Mouse (Mus musculus) neutrophil, adult 59 days (primary cell): ENCODE measurements around the gene BC053393. TPM values are rescaled to one million over a fixed set of nuclear protein-coding genes. Genes with fewer than 3 reads are reported as not detected.

ENCODE experiments used
- total RNA-seq, 2 experiments: library from RNA; stranded (reverse); gene quantifications; 1 replicate in 1 of 2; 2 replicates in 1 of 2; pipeline ENCODE4 v1.2.4; 2023

BC053393 gene
- total RNA-seq: not detected

DNA sequence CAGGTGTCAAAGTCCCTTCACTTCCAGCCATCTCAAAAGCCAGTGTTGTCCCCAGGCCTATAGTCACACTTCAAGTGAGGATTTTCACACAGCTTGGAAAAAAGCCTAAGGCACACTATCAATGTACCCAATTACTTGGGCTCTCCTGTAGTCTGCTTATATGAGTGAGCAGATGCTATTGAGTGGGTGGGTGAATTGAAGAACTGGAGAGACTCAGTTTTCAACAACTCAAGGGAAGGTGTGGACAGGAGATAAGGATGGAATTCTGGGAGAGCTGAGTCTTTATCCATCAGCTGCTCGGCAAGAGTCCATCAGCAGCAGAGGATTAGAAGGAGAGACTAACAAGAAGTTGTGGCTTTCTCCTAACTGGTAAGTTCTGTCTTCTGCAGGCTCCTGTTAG, at the start of gene BC053393:
BC053393 (plus strand) TSS at position 210 of the 400 bp plus-strand sequence.

DNA sequence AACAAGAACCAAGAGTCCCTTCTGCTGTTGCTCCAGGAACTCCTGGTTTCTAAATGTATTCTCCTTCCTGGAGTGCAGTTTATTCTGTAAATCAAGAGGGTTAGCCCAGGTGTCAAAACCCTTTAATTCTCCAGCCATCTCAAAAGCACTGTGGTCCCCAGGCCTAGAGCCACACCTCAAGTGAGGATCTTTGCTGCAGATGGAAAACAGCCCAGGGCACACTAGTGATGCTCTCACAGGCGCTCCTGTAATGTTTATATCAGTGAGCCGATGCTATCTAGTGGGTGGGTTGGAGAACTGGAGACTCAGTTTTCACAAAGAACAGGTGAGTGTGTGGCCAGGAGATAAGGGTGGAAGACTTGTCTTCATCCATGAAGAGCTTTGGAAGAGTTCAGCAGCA, 47.4 kb upstream of the BC053393 start, which contains the start of gene Gm12169:
Gm12169 (plus strand) TSS at position 301 of the 400 bp plus-strand sequence.

DNA sequence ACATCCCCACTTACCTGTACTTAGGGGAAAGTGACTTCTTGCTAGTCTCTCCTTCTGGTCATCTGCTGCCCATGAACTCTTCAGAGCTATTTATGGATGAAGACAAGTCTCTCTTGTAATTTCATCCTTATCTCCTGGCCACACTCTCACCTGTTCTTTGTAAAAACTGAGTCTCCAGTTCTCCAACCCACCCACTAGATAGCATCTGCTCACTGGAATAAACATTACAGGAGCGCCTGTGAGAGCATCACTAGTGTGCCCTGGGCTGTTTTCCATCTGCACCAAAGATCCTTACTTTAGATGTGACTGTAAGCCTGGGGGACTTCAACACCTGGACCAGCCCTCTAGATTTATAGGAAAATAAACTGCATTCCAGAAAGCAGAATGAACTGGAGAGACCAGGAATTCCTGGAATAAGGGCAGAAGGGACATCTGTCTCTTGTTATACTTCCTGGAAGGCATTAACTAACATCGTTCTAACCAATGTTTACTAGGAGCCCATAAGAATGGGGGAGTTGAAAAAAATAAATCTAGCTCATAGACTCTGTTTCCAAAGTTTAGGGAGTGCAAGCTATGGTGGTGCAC, 58.0 kb downstream of the BC053393 start, which contains the start of gene Dppa1:
Dppa1 (minus strand) TSS at position 51 of the 585 bp plus-strand sequence.

Other genes with a start within 250 kb of the BC053393 start
- gene Itk, start 182.0 kb upstream of the BC053393 start, total RNA-seq: 1 to 10 TPM; 2.1 to 3.6 TPM
- 1 to 10 TPM in 1 of 2 experiments, under 1 TPM in 1; 0.90 to 1.3 TPM for gene Fam71b, start 175.0 kb upstream of the BC053393 start, total RNA-seq
- gene Med7, start 134.6 kb upstream of the BC053393 start, total RNA-seq: 10 to 100 TPM; 33.9 to 36.3 TPM
- gene Havcr2, start 116.6 kb upstream of the BC053393 start, total RNA-seq: under 1 TPM; 0.40 to 0.49 TPM
- not detected for gene Gm12169, start 47.3 kb upstream of the BC053393 start, total RNA-seq
- gene Dppa1, start 57.7 kb downstream of the BC053393 start, total RNA-seq: not detected
- gene Timd2, start 135.5 kb downstream of the BC053393 start, total RNA-seq: not detected
- gene Havcr1, start 163.5 kb downstream of the BC053393 start, total RNA-seq: under 1 TPM in 1 of 2 experiments, not detected in 1; 0.24 TPM
- gene Timd4, start 239.3 kb downstream of the BC053393 start, total RNA-seq: under 1 TPM in 1 of 2 experiments, not detected in 1; 0.16 TPM